Mouse (Mus musculus) erythroblast, embryonic 14.5 days (primary cell): ENCODE data around the gene Epb41.

Source experiments
- GATA1 ChIP-seq: IDR thresholded peaks from 2 replicates; pipeline ENCODE4 v1.6.1; 2012; ENCODE audit warnings: low read length, inconsistent platforms, mixed read lengths
- TAL1 ChIP-seq: IDR thresholded peaks from 3 replicates; pipeline ENCODE4 v1.6.1; 2012; ENCODE audit warnings: low read length, inconsistent platforms, mixed read lengths

- TF ChIP-seq GATA1 (no peak), TAL1 (no peak)
These were observed 44.4 kb upstream of the Epb41 start for GRCm38 (mm10) chr4:132119566-132119965.
